Mouse (Mus musculus): ENCODE measurements around the gene Fancc. TPM values are rescaled to one million over a fixed set of nuclear protein-coding genes. Genes with fewer than 3 reads are reported as not detected.
A peak's percentile ranks its signal among the peaks of the same experiment; 100 is the strongest.

Gene Fancc
- polyA plus RNA-seq, 1 experiment from 2014 or later: 12.8 TPM

DNA sequence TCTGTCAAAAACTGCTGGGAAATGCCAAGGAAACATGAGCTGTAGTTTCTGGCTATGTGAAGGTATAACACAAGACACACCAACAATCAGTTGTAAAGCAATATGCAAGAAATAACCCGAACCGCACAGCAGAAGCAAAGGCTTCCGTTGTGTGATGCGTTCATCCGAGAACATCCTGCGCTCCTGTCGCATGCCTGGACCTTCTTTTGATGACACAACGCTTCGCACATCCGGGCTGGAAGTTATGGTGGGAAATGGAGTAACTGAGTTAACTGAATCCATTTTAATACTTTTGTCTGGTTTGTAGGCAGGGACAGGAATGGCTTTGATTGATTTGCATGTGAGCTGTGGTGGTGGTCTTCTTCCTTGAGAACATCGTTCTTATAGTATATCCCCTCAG, 249.4 kb downstream of the Fancc start:
- Histone ChIP-seq H3K9me3 (replicated peaks; ENCODE audit: control insufficient read depth, low read length) (no peaks in the 10 kb centered on the region), H3K27ac (ENCODE audit: low read depth, low read length) (no peak overlapping the region), H3K27me3 (replicated peaks; ENCODE audit: control insufficient read depth, insufficient read depth, low read length) (no peaks in the 10 kb centered on the region), H3K4me3 (ENCODE audit: low read depth, low read length) (no peak overlapping the region), H3K9ac (ENCODE audit: low read length) (no peak overlapping the region), H3K36me3 (ENCODE audit: control insufficient read depth, insufficient read depth, low read length) (no peaks in the 10 kb centered on the region), H3K4me2 (ENCODE audit: low read length) (no peak overlapping the region), H3K4me1 (ENCODE audit: control insufficient read depth, insufficient read depth, low read length) (peaks cover 14% of the 10 kb centered on the region)
- DNase-seq (ENCODE audit: low spot score) (no peak), ATAC-seq (no peak)
- WGBS: 96% methylated on average over 11 of the region's 11 CpGs

DNA sequence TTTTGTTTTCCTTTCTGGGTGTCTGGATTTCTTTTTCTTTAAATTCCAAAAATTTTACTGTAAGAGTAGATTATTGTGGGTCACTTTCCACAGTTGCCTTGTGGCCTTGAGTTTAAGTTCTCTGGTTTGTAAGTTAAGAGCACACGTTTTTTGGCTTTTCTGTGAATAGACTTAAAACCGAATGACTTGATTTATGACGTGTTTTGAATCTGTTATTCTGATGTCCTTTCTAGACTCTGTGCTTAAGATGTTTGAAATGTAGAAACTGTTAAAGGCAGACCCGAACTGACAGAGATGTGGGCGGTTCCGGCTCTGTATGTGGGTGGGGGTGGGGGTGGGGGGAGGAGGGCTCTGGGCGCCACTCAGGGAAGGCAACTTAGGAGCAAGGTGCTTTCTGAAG, 250.0 kb downstream of the Fancc start:
- H3K4me2 ChIP-seq (ENCODE audit: low read length): no peak overlapping the region
- ATAC-seq: no peak
- no peak for DNase-seq (ENCODE audit: low spot score)
- no peak overlapping the region for H3K9ac ChIP-seq (ENCODE audit: low read length)
- no peaks in the 10 kb centered on the region for H3K9me3 ChIP-seq (replicated peaks; ENCODE audit: control insufficient read depth, low read length)
- 78% methylated on average over 7 of the region's 7 CpGs for WGBS
- H3K4me3 ChIP-seq (ENCODE audit: low read depth, low read length): no peak overlapping the region
- H3K4me1 ChIP-seq (ENCODE audit: control insufficient read depth, insufficient read depth, low read length): peaks cover 14% of the 10 kb centered on the region
- H3K27me3 ChIP-seq (replicated peaks; ENCODE audit: control insufficient read depth, insufficient read depth, low read length): no peaks in the 10 kb centered on the region
- no peak overlapping the region for H3K27ac ChIP-seq (ENCODE audit: low read depth, low read length)
- no peaks in the 10 kb centered on the region for H3K36me3 ChIP-seq (ENCODE audit: control insufficient read depth, insufficient read depth, low read length)

DNA sequence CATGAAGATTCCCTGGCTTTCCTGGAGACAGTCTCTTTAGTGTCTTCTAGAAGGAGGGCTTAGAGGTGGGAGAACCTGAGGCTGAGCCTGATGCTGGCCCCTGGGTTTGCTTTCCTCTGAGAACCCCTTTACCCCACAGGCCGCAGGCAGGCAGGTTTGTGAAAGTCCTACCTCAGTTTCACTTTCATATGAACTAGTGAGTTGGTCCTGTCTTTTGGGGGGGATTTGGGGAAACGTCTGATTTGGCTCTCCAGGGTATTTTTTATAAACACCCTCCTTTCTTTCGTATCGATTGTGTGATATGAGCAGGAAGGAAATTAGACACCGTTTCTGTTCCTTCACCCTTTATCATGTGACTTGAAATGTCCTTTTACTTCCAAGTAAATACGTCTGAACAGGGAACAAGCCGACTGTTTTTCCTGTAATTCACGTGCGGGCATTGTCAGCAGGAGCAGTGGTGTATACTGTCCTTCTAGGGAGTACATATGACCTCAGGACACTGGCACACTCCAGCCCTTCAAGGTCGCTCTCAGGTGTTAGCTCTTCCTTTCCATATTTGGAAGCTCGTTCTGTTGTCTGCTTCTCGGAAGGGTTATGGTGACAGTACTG, 250.6 kb downstream of the Fancc start:
- Histone ChIP-seq H3K36me3 (ENCODE audit: control insufficient read depth, insufficient read depth, low read length) (no peaks in the 10 kb centered on the region), H3K27ac (ENCODE audit: low read depth, low read length) (no peak overlapping the region), H3K4me2 (ENCODE audit: low read length) (no peak overlapping the region), H3K4me1 (ENCODE audit: control insufficient read depth, insufficient read depth, low read length) (peaks cover 14% of the 10 kb centered on the region), H3K27me3 (replicated peaks; ENCODE audit: control insufficient read depth, insufficient read depth, low read length) (no peaks in the 10 kb centered on the region), H3K9ac (ENCODE audit: low read length) (no peak overlapping the region), H3K4me3 (ENCODE audit: low read depth, low read length) (no peak overlapping the region), H3K9me3 (replicated peaks; ENCODE audit: control insufficient read depth, low read length) (no peaks in the 10 kb centered on the region)
- ATAC-seq (no peak), DNase-seq (ENCODE audit: low spot score) (no peak)
- whole genome bisulfite sequencing: 83% methylated on average over 12 of the region's 12 CpGs

DNA sequence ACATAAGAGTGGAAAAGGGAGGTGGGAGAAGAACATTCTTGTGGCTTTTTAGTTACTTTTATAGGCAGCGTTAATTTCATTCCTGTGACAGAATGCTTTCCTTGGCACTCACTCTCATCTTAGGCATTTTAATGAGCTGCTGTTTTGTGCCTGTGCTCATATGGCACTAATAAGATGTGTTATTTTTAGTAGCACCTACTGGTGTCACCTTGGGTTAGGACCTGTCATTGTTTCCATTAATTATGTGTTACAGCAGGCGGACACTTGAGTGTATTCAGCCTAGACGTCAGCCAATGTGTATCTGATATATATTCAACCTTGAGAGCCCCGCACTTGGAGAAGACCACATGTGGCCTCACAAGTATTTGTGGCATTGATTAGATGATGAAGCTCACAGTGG, 251.3 kb downstream of the Fancc start:
- Histone ChIP-seq H3K4me1 (ENCODE audit: control insufficient read depth, insufficient read depth, low read length) (peaks cover 18% of the 10 kb centered on the region), H3K9ac (ENCODE audit: low read length) (no peak overlapping the region), H3K27me3 (replicated peaks; ENCODE audit: control insufficient read depth, insufficient read depth, low read length) (no peaks in the 10 kb centered on the region), H3K4me3 (ENCODE audit: low read depth, low read length) (no peak overlapping the region), H3K36me3 (ENCODE audit: control insufficient read depth, insufficient read depth, low read length) (no peaks in the 10 kb centered on the region), H3K4me2 (ENCODE audit: low read length) (no peak overlapping the region), H3K9me3 (replicated peaks; ENCODE audit: control insufficient read depth, low read length) (no peaks in the 10 kb centered on the region), H3K27ac (ENCODE audit: low read depth, low read length) (0 out of 2 replicates have a peak overlapping the region, but pooled peaks have one; percentile 9)
- DNase-seq (ENCODE audit: low spot score) (peak; percentile 59), ATAC-seq (peak; percentile 62; the same call in 1 of the 2 replicates)
- 30% methylated on average over 4 of the region's 4 CpGs for WGBS

DNA sequence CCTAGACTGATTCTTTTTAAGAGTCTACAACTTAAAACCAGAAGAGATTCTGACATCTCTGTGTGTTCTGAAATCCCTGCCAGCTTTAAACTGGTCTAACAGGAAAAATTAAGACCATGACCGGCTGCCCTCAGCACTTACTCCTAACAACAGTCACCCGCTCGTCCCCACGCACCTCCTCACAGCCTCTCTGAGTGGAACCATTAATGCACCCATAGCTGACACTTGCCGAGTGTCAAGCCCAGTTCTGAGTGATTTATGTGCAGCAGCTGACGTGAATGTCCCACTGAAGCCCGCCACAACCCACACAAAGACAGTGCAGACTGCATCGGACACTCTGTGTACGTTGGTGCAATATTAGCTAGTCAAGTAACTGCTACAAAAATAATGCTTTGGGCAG, 251.9 kb downstream of the Fancc start:
- ATAC-seq: no peak

DNA sequence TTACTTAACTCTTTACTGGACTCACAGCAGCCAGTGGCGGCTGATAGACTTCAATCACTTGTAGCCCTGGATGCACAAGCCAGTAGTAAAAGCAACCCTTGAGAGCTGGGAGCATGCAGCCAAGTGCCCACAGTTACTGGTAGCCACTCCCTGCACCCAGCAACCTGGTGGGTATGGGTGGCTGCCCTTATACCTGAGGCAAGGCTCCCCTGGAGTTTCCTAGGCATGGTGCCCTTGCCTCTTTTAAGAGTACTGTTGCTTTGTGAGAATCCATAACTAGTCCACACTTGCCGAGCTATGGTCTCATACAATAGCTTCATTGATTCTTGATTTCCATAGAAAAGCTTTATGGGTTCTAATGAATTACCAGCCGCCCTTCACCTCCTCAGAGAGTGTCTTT, 252.7 kb downstream of the Fancc start:
- no peak overlapping the region for H3K9ac ChIP-seq (ENCODE audit: low read length)
- H3K9me3 ChIP-seq (replicated peaks; ENCODE audit: control insufficient read depth, low read length): no peaks in the 10 kb centered on the region
- WGBS: 29% methylated on average over 3 of the region's 3 CpGs
- H3K4me1 ChIP-seq (ENCODE audit: control insufficient read depth, insufficient read depth, low read length): peaks cover 22% of the 10 kb centered on the region
- H3K4me2 ChIP-seq (ENCODE audit: low read length): no peak overlapping the region
- no peak overlapping the region for H3K4me3 ChIP-seq (ENCODE audit: low read depth, low read length)
- ATAC-seq: no peak
- H3K27ac ChIP-seq (ENCODE audit: low read depth, low read length): no peak overlapping the region
- no peaks in the 10 kb centered on the region for H3K27me3 ChIP-seq (replicated peaks; ENCODE audit: control insufficient read depth, insufficient read depth, low read length)
- DNase-seq (ENCODE audit: low spot score): no peak
- no peaks in the 10 kb centered on the region for H3K36me3 ChIP-seq (ENCODE audit: control insufficient read depth, insufficient read depth, low read length)

More for the DNA sequence above, 251.9 kb downstream of the Fancc start:
- no peak for DNase-seq (ENCODE audit: low spot score)
- Histone ChIP-seq H3K4me1 (ENCODE audit: control insufficient read depth, insufficient read depth, low read length) (peaks cover 21% of the 10 kb centered on the region), H3K27me3 (replicated peaks; ENCODE audit: control insufficient read depth, insufficient read depth, low read length) (no peaks in the 10 kb centered on the region), H3K9me3 (replicated peaks; ENCODE audit: control insufficient read depth, low read length) (no peaks in the 10 kb centered on the region), H3K4me3 (ENCODE audit: low read depth, low read length) (no peak overlapping the region), H3K27ac (ENCODE audit: low read depth, low read length) (no peak overlapping the region), H3K9ac (ENCODE audit: low read length) (no peak overlapping the region), H3K36me3 (ENCODE audit: control insufficient read depth, insufficient read depth, low read length) (no peaks in the 10 kb centered on the region), H3K4me2 (ENCODE audit: low read length) (no peak overlapping the region)
- WGBS: 52% methylated on average over 9 of the region's 9 CpGs

DNA sequence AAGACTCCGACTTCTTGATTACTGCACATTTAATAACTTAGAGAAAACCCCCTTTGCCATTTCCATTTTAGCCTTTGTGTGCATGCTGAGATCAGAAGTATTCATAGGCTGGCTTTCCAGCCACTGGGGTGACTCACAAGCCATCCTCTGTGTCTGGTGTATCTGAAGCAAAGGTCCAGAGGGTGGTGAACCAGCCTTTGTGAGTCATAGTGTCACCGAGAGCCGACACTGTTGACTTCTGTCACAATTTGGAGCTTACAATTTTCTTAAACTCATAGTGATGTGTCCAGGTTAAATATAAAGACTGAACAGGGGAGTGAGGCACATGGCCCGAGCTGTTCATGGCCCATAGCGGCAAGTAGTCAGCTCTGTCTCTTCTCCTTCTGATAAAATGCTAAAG, 253.5 kb downstream of the Fancc start:
- H3K27me3 ChIP-seq (replicated peaks; ENCODE audit: control insufficient read depth, insufficient read depth, low read length): no peaks in the 10 kb centered on the region
- DNase-seq (ENCODE audit: low spot score): no peak
- H3K9me3 ChIP-seq (replicated peaks; ENCODE audit: control insufficient read depth, low read length): no peaks in the 10 kb centered on the region
- no peak overlapping the region; the same call in 1 of the 2 replicates for H3K9ac ChIP-seq (ENCODE audit: low read length)
- H3K4me1 ChIP-seq (ENCODE audit: control insufficient read depth, insufficient read depth, low read length): peaks cover 26% of the 10 kb centered on the region
- H3K36me3 ChIP-seq (ENCODE audit: control insufficient read depth, insufficient read depth, low read length): no peaks in the 10 kb centered on the region
- no peak overlapping the region for H3K4me2 ChIP-seq (ENCODE audit: low read length)
- H3K27ac ChIP-seq (ENCODE audit: low read depth, low read length): no peak overlapping the region
- no peak for ATAC-seq
- H3K4me3 ChIP-seq (ENCODE audit: low read depth, low read length): no peak overlapping the region
- WGBS: 77% methylated on average over 5 of the region's 5 CpGs

DNA sequence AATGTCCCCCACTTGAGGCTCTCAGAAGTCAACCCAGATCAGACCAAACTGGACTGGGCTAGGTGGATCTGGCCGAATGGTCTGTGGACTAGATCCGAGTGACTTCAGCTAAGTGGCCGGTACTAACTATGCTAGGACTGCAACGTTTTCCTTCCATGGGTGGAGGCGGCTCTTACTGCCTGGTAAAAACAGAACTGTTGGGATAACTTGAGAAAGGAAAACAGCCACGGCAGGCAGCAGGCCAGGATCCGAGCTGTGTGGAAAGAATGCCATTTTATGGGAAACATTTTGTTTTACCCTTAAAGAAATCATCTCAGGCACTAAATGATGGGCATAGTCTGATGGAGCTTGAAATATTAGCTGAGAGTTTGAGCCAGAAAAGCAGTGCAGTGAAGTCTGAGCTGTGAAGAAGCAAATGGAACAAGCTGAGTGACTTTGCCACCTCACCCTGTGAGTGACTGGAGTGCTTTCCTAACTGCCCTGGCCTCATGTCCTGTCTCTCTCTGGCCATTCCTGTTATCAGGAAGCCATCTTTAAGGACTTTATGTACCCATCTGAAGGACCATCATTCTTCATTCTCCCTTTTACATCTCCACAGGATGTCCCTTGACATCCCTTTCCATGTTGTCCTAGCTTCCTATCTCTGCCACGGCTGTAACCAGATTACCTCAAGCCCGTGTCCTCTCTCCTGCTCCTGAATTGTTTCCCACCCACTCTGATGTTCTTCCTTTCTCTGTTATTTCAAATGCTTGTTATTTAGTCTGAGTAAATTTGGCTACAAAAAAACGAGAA, 254.5 kb downstream of the Fancc start:
- H3K4me2 ChIP-seq (ENCODE audit: low read length): no peak overlapping the region
- no peaks in the 10 kb centered on the region for H3K27me3 ChIP-seq (replicated peaks; ENCODE audit: control insufficient read depth, insufficient read depth, low read length)
- no peaks in the 10 kb centered on the region for H3K9me3 ChIP-seq (replicated peaks; ENCODE audit: control insufficient read depth, low read length)
- DNase-seq (ENCODE audit: low spot score) (no peak), ATAC-seq (no peak)
- no peak overlapping the region for H3K9ac ChIP-seq (ENCODE audit: low read length)
- WGBS: 82% methylated on average over 10 of the region's 10 CpGs
- peaks cover 26% of the 10 kb centered on the region for H3K4me1 ChIP-seq (ENCODE audit: control insufficient read depth, insufficient read depth, low read length)
- no peak overlapping the region for H3K4me3 ChIP-seq (ENCODE audit: low read depth, low read length)
- H3K27ac ChIP-seq (ENCODE audit: low read depth, low read length): no peak overlapping the region
- H3K36me3 ChIP-seq (ENCODE audit: control insufficient read depth, insufficient read depth, low read length): no peaks in the 10 kb centered on the region

DNA sequence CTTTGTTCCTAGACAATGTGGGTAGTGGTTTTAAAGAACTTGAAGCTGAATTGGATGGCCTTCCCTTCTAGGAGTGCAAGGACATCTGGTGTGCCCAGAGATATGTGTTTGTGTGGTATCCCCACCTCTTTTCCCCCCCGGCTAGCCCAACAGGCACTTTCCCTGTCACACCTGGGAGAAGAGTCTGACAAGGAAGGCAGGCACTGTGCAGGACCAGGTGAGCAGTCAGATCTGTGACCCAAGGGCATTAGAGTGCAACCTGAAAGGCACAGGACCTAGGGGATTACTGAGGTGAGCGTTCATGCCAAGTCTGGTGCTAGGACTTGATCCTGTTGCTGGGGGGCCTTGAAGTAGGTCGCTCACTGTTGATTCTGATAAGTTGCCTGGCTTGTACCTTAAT, 255.4 kb downstream of the Fancc start:
- H3K9ac ChIP-seq (ENCODE audit: low read length): no peak overlapping the region
- WGBS: 87% methylated on average over 3 of the region's 3 CpGs
- H3K4me2 ChIP-seq (ENCODE audit: low read length): no peak overlapping the region
- DNase-seq (ENCODE audit: low spot score): no peak
- no peaks in the 10 kb centered on the region for H3K9me3 ChIP-seq (replicated peaks; ENCODE audit: control insufficient read depth, low read length)
- H3K27ac ChIP-seq (ENCODE audit: low read depth, low read length): no peak overlapping the region
- H3K4me3 ChIP-seq (ENCODE audit: low read depth, low read length): no peak overlapping the region
- no peaks in the 10 kb centered on the region for H3K27me3 ChIP-seq (replicated peaks; ENCODE audit: control insufficient read depth, insufficient read depth, low read length)
- ATAC-seq: no peak
- no peaks in the 10 kb centered on the region for H3K36me3 ChIP-seq (ENCODE audit: control insufficient read depth, insufficient read depth, low read length)
- peaks cover 26% of the 10 kb centered on the region for H3K4me1 ChIP-seq (ENCODE audit: control insufficient read depth, insufficient read depth, low read length)

All from forebrain, embryonic 14.5 days (tissue).